Mouse (Mus musculus) neural tube, embryonic 10.5 days (tissue): ENCODE results near the gene Btn1a1.
A peak's percentile ranks its signal among the peaks of the same experiment; 100 is the strongest.

Experiments
- DNase-seq: peaks from one replicate; pipeline ENCODE4 v3.0.0-alpha.2; 2017; ENCODE audit warnings: low spot score; ENCODE audit errors: extremely low spot score

The Btn1a1 gene

DNA sequence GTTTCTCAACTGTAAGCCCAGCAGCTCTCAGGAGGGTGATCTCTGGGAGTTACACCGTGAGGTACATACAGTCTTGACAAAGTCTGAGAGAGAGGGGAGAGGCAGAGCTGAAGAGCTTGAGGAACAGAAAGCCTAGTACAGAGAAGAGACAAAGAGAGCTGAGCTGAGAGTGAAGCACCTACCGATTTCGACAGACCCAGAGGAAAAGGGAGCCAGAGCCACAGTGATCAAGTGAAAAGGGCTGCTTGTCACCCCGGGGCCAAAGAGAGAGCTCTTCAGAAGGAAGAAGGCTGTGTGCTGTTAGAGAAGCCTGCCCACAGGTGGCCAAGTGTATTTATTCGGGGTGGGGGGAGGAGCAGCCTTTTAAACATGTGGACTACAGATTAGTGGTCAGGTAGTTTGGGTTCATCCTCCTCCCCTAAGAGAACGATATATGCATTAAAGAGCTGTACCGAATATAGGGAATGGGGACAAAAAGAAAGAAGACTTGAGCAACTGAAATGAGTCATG, at the start of gene Btn1a1:
Btn1a1 (minus strand) TSS at position 302 of the 510 bp plus-strand sequence.
- peak; percentile 43 for DNase-seq

DNA sequence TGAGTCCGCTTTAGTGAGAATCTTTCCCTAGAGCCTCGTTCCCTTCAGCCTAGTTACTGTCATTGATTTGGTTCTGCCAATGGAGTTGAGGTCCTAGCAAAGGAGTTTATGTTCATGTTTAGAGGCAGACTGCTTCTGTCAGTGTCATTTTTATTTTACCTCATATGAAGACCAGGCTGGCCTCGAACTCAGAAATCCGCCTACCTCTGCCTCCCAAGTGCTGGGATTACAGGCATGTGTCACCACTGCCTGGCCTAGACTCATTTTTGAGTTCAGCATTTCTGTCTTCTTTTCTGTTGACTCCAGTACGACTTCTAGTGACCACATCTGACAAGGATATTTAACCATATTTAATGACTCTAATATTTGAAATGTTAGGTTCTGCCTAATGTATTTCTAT, 49.6 kb upstream of the Btn1a1 start:
- DNase-seq, result no peak

DNA sequence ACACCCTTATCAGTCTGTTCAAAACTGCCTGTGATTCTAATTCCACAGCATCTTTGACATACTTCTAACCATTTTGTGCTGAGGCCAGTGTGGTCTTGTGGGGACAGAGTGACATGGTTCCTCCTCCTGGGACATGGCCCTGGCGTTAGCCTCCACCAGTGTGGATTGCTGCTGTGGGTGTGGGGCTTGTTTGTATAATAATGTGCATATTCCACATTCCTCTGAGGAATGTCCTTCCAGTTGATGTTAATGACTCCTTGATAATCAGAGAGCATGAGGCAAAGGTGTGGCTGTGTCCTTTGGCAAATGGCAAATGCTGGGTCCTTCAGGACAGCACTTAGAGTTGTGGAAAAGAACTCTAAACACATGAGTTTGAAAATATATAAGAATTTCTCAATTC, 47.8 kb upstream of the Btn1a1 start:
- DNase-seq, result no peak

DNA sequence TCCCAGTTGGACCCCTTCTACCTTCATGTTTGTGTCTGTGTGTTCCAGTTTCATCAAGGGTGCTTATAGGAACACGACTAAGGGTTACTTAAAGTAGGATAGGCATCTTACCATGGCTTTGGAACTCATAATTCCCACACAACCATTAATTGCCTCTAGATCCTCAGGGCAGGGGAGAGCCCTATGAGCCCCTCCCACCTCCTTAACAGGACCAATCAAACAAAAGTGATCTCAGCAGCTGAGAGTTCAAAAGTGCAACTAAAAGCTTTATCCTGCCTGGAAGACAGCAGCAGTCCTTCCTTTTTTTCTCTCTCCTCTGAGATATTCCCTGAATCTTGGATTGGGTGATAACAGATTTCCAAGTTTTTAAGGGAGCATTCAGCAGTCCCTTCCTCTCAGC, 44.4 kb upstream of the Btn1a1 start:
- DNase-seq, result no peak

DNA sequence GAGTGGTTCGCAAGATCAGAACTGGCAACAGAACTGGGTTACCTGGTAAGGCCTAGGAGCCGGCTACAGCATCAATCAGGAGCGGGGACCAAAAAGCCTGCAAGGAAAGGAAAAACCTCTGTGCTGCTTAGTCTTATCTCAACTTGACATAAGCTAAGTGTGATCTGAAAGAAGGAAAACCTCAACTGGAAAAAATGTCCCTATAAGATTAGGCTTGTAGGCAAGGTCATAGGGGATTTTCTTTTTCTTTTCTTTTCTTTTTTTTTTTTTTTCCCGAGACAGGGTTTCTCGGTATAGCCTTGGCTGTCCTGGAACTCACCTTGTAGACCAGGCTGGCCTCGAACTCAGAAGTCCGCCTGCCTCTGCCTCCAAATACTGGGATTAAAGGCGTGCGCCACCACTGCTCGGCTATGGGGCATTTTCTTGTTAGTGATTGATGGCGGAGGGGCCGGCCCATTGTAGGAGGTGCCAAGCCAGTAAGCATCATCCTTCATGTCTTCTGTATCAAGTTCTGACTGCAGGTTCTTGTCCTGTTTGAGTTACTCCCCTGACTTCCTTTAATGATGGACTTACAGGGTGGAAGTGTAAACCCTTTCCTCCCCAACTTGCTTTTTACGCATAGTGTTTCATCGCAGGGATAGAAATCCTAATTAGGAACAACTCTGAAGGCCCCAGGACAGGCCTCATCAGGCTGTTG, 41.3 kb upstream of the Btn1a1 start:
- peak; percentile 52 for DNase-seq

DNA sequence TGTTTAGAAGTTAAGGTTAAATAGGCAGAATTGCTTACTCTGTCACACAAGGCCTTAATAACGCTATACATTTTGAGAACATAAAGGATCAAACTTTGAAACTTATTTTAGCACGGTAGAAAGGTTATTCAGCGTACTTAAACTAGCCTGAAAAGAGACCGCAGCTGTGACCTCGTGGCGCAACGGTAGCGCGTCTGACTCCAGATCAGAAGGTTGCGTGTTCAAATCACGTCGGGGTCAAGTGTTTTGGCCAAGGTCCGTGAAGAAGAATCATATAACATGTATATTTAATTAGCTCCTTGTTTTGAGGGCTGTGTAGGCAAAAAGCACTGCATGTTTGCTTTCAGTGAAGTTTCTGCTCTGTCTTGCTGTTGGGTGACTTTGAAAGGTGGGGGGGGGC, 40.6 kb upstream of the Btn1a1 start:
- peak; percentile 77 for DNase-seq

DNA sequence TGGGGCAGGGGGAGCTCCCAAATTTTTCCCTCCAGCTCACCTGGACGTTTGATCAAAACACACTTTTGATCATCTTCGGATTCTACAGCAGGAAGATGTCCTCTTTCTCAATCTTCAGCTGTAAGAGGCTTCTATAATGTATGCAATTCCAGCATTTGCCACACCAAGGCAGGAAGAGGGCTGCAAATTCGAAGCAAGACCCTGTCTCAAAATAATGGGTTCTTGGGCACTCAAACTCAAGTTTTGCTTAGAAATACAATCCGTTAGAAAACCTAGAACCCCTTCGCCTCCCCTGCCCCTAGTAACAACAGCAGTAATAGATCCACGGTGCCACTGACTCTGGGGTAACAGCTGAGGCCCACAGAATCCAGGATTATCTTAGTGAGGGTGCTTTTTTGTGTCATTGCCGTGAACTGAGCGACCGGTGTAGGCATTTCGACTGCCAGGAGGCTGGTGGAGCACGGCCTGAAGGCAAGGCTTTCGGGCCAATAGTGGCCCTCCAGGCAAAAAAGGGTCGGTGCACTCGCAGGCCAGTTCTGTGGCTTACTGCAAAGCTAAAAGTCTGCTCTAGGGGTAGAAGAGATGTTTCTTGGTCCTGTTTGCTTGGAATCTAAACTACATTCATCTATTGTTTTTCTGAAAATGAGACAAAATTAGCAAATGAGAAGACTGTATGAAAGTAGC, 40.1 kb upstream of the Btn1a1 start:
- peak; percentile 51 for DNase-seq

DNA sequence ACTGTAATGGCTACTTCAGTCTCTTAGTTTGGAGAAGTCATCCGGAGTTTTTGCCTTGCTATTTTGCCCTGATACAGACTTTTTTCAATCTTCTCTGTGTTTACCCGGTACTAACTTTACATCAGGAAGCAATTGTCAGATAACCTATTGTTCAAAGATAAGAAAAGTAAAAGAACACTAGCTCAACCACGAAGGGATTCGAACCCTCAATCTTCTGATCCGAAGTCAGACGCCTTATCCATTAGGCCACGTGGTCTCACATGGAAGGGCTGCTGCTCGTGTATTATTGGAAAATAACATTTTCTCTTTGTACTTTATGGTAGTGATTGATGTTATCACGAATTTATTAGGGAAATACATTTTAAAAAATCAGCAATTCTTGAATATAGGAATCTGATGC, 38.1 kb upstream of the Btn1a1 start:
- peak; percentile 69 for DNase-seq

DNA sequence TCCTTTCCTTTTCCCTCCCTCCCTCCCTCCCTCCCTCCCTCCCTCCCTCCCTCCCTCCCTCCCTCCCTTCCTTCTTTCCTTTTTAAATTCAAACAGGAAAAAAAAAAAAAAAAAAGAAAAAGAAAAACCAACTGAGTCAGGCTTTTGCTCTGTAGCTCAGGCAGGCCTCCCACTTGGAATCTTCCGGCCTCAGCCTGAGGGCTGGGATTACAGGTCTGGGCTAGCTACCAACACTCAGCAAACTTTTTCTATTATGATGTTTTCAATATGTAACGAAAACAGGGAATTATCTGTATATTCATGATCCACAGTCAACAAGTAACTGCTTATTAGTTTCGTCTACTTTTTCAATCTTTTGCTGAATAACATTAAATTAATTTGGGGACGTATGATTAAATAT, 37.2 kb upstream of the Btn1a1 start:
- no peak for DNase-seq

DNA sequence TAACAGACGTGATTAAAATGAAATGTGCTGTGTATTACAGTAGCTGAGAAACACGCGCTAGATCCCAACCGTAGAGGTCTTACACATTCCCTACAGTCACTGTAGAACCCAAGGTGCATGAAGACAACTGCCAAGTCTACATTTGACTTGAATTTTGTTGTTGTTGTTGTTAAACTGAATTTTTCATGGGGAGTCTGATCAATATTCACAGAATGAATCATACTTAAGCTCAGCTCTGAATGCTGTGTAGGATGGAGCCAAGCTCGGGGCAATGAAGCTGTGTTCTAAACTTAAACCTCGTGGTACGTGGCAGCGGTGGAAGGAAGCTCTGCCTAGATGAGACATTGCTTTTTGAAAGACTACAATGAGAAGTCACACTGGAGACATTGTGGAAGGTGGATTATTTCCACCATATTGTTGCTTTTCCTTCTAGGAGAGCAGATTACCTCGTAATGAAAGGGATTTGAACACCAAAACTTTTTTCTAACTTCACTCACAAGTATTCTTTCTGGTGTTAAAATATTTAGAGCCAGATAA, 36.4 kb upstream of the Btn1a1 start:
- DNase-seq, result no peak

DNA sequence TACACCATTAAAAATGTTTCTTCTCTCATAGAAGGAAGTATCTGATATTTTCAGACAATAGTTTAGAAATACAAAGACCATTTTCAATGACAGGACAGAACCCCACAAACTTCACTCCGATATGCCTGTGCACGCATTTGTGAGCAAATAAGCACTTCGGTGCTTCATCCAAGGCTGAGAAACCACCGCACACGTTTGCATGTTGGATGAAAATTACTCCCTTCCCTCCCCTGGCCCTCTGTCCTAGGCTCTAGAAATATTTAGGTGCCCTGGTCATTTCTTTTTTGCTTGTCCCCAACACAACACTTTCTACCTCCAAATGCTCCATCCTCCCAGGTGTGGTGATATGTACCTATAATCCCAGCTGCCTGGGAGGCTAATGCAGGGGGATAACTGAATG, 35.8 kb upstream of the Btn1a1 start:
- no peak for DNase-seq

DNA sequence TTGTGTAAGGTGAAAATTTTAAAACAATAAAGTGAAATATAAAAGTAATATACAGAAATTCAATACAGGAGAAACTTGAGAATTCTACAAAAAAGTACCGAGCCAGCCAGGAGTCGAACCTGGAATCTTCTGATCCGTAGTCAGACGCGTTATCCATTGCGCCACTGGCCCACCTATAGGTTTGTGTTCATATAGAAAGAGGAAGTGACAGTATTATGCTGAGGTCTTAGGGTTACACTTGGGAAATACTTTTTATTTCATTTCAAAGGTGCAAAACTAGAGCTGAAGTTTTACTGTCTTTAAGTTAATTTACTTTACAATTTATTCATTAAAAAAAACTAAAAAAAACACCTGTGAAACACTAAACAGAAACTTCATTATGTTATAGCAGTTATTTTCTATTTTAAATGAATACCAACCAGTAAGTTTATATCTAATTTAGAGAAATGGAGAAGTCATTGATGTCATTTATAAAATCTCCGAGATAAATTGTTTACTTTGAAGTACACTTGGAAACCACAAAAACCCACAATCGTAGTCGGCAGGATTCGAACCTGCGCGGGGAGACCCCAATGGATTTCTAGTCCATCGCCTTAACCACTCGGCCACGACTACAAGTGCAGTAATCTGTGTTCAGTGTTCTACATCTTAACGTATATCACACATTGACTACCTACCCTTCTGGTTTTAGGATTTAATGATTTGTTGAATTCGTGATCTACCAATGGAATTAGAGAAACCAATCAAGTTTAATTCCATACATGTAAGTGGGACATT, 34.9 kb upstream of the Btn1a1 start:
- peak; percentile 84 for DNase-seq

DNA sequence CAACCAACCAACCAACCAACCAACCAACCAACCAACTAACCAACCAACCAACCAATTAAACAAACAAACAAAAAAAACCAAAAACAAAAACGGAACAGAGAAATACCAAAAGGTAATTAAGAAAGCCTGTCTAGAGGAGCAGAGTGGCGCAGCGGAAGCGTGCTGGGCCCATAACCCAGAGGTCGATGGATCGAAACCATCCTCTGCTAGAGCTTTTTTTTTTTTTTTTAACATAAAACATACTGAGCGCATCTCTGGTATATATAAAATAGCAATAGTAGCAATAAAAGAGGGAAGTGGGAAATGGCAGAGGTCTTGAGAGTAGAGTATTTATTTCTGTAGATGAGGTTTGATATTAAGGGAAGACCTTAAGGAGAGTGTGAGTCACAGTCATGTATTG, 34.2 kb upstream of the Btn1a1 start:
- DNase-seq, result peak; percentile 20

DNA sequence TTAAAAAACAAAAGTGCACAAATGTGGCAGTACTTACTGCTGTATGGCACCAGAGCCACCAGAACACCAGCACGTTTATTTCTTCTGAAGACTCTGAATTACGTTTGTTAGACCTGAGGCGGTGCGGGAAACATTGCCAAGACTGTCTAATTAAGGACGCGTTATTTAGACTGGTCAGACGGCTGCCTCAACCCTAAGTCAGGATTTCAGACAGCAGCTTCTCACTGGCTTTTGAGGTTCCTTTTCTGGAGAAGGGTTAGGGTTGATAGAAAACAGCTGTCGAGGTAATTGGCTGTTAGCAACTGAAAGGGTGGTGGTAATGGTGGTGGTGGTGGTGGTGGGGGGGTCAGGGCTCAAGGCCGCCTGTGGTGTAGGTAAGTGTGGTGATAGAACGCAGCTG, 33.0 kb upstream of the Btn1a1 start:
- DNase-seq, result peak; percentile 40

DNA sequence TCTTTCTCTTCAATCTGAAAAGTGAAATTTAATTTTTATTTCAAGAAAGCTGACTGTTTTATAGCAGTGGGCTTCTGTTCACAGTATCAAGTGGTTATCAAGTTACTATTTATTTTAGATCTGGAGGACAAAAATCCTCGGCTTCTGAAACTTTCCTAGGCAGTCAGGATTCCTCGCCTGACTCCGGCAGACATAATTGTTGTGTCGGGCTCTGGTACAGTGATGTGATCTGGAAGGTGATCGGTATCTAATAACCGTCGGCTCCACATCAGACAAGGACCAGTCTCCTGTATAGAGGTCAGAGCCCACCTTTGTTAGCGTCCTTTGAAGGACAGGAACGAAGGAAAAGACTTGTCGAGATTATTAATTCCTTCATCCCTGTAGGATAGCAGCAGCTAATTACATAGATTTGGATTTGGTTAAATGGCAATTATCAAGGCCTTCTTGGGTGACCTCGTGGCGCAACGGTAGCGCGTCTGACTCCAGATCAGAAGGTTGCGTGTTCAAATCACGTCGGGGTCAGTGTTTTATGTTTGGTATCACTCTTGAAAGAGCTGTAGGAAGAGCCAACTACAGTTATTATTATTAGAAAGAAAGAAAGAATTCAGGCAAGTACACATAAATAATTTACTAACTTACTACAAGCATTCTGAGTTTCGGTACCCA, 32.1 kb upstream of the Btn1a1 start:
- peak; percentile 70 for DNase-seq

DNA sequence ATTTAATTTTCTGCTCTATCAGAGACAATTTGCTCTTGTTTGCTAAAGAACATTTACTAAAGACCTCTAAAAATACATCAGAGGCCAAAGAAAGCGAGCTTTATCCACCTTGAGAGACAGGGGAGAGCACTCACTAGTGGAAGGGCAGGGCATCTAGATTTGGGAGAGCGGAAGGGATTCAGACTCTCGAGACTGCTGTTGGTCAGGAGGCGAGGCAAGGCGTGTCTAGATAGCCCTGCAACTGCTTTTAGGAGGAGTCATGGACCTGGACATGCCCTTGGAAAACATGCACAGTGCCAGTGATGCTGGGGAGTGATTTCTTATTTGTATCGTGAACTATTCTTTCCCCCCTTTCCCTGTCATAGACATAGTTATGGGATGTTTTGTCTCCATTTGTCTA, 29.8 kb upstream of the Btn1a1 start:
- DNase-seq, result no peak

DNA sequence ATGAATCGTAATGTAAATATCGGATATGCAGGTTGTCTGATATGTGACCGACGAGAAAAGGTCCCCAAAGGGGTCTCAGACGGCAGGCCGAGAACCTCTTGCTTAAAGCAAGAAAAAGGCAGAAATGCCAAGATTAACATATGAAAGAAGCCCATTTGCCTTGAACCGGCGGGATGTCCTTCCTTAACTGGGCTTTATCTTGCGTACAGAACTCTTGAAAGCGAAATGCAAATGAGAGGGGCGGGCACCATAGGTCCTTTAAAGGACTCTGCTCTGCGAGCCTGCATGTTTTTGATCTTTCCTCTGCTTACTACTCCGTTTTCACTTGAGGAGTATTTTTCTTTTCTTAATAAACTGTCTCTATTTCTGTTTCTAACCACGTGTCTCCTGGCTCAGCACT, 26.3 kb upstream of the Btn1a1 start:
- no peak for DNase-seq

DNA sequence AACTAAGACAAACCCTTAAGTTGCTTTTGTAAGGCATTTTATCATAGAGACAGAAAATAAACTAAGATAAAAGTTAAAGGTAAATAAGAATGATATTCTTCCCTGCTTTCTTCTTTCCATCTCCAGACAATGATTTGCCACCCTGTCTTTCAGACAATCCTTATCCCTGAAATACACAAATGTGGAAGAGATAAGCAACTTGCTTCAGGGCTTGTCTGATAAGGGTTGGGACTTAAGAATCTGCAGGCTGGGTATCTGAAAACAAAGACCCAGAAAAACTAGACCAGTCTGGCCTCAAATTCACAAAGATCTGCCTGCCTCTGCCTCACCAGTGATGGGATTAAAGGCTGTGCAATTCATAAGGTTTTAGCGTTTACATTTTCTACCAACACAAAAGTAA, 25.6 kb upstream of the Btn1a1 start:
- DNase-seq, result no peak

DNA sequence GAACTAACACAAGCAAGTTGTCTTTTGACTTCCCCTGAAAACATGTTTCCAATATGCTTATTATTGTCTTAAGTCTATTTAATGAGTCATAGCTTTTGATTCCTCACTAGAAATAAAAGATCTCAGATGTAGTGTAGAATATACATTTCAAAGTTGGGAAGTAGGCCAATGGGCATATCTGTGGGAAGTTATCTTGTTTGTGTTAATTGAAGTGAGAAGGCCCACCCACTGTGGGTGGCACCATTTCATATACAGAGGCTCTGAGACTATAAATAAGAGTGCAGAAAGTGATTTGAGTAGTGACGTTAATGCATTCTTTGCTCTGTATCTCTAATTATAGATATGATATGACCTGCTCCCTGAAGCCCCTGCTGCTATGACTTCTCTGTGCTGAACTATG, 25.2 kb upstream of the Btn1a1 start:
- no peak for DNase-seq

DNA sequence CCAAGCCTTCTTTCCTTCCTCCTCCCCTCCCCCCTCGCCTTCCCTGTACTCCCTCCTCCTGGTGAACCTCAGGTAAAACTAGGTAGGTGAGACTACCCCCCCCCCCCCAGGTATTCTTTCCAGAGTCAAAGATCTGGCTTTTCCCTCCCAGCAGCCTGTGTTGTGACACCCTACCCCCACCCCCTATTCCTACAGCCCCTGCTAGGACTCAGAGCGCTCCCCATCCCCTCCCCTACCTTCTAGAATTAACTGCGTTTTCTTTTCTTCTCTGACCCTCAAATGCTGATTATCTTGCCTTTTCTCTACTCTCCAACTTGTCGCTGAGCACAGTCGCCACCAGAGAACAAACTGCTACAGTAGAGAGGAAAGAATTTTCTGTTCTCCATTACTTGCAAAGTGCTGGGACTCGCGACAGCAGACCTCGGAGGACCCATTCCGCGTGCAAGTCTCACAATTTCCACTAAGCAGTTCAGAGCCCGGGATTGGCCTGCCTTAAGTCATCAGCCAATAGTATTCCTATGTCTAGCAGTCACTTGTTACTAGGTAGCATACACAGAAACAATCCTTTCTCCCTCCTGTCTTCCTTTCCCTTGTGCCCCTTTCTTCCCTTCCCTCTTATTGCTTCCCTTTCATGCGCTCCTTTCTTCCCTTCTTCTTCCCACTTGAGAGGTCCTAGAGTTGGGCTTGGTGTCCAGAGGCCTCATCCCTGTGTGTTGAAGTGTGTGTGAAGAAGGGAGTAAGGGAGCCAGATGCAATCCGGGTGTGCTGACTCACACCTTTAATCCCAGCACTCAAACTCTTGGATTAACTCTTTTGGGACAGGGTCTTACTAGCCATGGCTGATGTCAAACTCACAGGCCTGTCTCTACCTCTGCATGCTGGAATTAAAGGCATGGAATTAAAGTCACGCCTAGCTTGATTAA, 23.0 kb upstream of the Btn1a1 start, which contains the start of gene Btn2a2:
Btn2a2 (minus strand) TSS at position 458 of the 923 bp plus-strand sequence.
- no peak for DNase-seq
